Mouse (Mus musculus): Measurements from ENCODE around the gene Gipc3. TPM values are rescaled to one million over a fixed set of nuclear protein-coding genes. Genes with fewer than 3 reads are reported as not detected.

The Gipc3 gene
- polyA plus RNA-seq, 2 experiments from 2014 or later: 0.15 to 0.28 TPM

GRCm38 (mm10) chr10:81320550-81321347 is 22.3 kb downstream of the Gipc3 start, which contains the start of gene Cactin:
Gene Cactin (plus strand): TSS chr10:81321103.
- peak; percentile 84 for ATAC-seq

- no peak for ATAC-seq
Observed at GRCm38 (mm10) chr10:81319741-81320549, 23.1 kb downstream of the Gipc3 start.

GRCm38 (mm10) chr10:81319330-81319699 is 23.8 kb downstream of the Gipc3 start:
- ATAC-seq: no peak

- ATAC-seq: no peak
Observed at GRCm38 (mm10) chr10:81318589-81319329, 24.3 kb downstream of the Gipc3 start.

GRCm38 (mm10) chr10:81317273-81317672 is 25.8 kb downstream of the Gipc3 start:
- no peak for ATAC-seq

- no peak for ATAC-seq
Observed at GRCm38 (mm10) chr10:81316338-81317060, 26.6 kb downstream of the Gipc3 start.

- no peak for ATAC-seq
Observed at GRCm38 (mm10) chr10:81315587-81315986, 27.5 kb downstream of the Gipc3 start.

GRCm38 (mm10) chr10:81314201-81314600 is 28.9 kb downstream of the Gipc3 start:
- no peak for ATAC-seq

- ATAC-seq: no peak
Observed at GRCm38 (mm10) chr10:81313581-81313980, 29.5 kb downstream of the Gipc3 start.

- ATAC-seq: peak; percentile 92
Observed at GRCm38 (mm10) chr10:81309571-81309970, 33.5 kb downstream of the Gipc3 start.

- ATAC-seq: no peak
Observed at GRCm38 (mm10) chr10:81306837-81307682, 36.0 kb downstream of the Gipc3 start.

- no peak for ATAC-seq
Observed at GRCm38 (mm10) chr10:81306173-81306668, 36.8 kb downstream of the Gipc3 start.

GRCm38 (mm10) chr10:81305663-81306062 is 37.4 kb downstream of the Gipc3 start:
- no peak for ATAC-seq

GRCm38 (mm10) chr10:81304597-81305238 is 38.3 kb downstream of the Gipc3 start:
- ATAC-seq: peak; percentile 36

- peak; percentile 78 for ATAC-seq
Observed at GRCm38 (mm10) chr10:81303761-81304160, 39.3 kb downstream of the Gipc3 start.

- peak; percentile 15 for ATAC-seq
Observed at GRCm38 (mm10) chr10:81303258-81303657, 39.8 kb downstream of the Gipc3 start.

- no peak for ATAC-seq
Observed at GRCm38 (mm10) chr10:81302781-81303218, 40.3 kb downstream of the Gipc3 start.

GRCm38 (mm10) chr10:81302288-81302687 is 40.8 kb downstream of the Gipc3 start:
- ATAC-seq: no peak

- ATAC-seq: no peak
Observed at GRCm38 (mm10) chr10:81301321-81301720, 41.7 kb downstream of the Gipc3 start.

- ATAC-seq: no peak
Observed at GRCm38 (mm10) chr10:81300352-81300907, 42.6 kb downstream of the Gipc3 start.
